Mouse (Mus musculus): Measurements from ENCODE around the gene Lbx2.

Gene Lbx2

GRCm38 (mm10) chr6:83071220-83071619 is 14.9 kb upstream of the Lbx2 start:
- DNase-seq, result no peak

DNA sequence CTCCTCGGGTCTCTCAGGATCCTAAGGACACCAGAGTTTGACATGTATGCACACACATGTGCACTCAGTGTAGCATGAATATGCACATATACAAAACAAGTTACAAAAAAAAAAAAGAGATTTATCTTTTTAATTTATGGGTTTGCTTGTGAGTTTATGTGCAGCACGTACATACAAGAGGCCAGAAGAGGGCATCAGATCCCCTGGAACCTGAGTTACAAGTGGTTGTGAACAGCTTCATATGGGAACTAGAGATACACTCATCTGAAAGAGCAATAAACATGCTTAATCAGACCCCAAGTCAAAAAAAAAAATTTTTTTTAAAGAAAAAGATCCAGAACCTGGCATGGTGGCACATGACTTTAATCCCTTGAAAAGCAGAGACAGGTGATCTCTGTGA is 11.2 kb upstream of the Lbx2 start:
- DNase-seq, result no peak

- DNase-seq, result peak in 1 of 2 experiments; percentile 39
These were observed 8.4 kb upstream of the Lbx2 start, which contains the start of gene Pcgf1 for GRCm38 (mm10) chr6:83077630-83078323. Pcgf1 (plus strand) TSS chr6:83077869.

GRCm38 (mm10) chr6:83078324-83078858 is 7.8 kb upstream of the Lbx2 start:
- DNase-seq, result peak; percentile 99 to 100

GRCm38 (mm10) chr6:83080210-83080609 is 6.0 kb upstream of the Lbx2 start:
- no peak for DNase-seq

DNA sequence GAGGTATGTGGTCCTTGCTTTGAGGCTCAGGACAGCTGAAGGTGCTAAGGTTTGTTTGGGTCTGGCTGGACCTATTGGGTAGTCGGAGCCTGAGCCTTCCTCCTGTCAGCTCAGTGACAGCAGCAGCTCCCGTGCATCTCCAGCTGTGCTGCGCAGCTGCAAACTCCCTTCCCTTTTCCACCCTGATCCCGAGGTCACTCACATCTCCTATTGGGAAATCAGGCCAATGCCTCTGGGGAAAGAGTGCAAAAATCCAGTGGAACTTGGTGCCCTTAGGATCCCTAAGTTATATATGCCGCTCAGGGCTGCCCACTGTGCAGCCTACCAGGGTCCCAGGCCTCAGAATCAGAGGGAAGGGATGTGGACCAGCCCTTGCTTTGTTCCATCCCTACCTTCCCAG is 2.7 kb upstream of the Lbx2 start:
- no peak for DNase-seq

GRCm38 (mm10) chr6:83084477-83084876 is 1.7 kb upstream of the Lbx2 start:
- DNase-seq, result no peak

DNA sequence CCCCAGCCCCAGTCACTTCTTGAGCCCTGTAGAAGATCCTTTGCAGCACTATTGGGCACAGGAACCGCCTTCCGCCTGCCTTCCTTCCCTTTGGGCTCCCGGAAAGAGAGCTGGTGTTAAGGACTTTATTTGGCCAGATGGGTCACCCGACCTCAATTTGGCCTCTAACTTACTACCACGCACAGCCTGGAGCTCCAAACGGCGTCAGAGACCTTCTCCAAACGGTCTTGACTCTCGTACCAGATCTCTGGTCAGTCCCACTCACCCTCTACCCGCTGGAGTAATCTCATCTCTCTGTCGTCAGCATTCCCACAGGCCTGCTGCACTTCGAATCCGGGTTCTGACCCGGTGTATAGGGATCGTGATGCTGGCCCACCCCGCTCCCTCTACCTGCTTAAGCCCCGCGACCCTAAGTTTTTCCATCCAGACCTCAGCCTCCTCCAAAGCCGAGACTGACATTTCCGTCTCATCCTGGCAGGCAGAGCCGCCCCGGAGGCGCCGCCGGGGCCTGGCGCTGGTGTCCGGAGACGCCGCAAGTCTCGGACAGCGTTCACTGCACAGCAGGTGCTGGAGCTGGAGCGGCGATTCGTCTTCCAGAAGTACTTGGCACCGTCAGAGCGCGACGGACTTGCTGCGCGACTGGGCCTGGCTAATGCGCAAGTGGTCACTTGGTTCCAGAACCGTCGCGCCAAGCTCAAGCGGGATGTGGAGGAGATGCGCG is 1.2 kb downstream of the Lbx2 start:
- DNase-seq, result peak in 1 of 2 experiments; percentile 34

DNA sequence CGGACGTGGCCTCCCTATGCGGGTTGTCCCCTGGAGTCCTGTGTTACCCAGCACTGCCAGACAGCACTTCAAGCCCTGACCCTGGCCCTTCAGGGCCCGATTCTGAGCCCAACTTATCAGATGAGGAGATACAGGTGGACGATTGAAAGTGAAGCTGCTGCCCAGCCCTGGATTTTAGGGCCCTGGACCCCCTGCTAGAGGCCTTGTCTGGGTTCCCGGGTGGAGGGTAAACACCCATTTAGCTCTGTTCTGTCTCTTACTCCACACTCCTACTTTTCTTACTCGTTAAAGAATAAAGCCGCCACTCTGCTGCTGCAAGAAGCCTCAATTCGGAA is 1.7 kb downstream of the Lbx2 start:
- DNase-seq, result no peak

DNA sequence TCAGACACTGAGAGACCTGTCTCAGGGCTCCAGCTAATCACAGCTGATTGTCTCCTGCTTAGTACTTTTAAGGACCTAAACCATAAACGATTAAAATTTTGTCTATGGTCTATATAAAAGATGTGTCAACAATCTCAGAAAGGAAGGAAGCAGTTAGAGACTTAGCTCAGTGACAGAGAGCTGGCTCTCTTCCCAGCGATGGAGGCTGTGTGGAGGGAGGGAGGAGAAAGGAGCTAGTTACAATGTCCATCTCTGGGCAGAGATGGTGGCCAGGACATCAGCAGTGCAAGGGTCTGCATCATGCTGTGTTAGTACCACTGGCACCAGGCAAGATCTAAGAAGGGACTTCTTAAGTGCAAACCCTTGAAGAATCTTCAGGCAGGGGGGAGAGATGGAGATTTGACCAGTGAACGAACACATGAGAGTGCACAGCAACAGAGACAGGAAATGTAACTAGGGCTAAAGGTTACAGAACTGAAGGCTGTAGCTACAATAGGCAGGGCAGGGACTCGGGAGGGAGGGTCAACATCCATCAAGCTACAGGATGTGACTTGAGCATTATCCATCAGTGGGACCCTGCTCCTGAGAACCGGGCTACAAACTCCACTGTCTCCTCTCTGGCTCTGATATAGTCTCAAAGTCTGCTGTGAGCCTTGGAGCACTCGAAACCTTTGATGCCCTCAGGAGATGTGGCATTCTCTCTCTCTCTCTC is 6.4 kb downstream of the Lbx2 start:
- no peak for DNase-seq

- no peak for DNase-seq
These were observed 9.8 kb downstream of the Lbx2 start for GRCm38 (mm10) chr6:83095968-83096367.

GRCm38 (mm10) chr6:83098411-83098810 is 12.2 kb downstream of the Lbx2 start:
- peak; percentile 77 to 85 for DNase-seq

- peak; percentile 94 to 95 for DNase-seq
These were observed 15.1 kb downstream of the Lbx2 start, which contains the start of the genes Ccdc142 and Gm42688 for GRCm38 (mm10) chr6:83101316-83101687. Ccdc142 (plus strand) TSS chr6:83101601. Gm42688 (plus strand) TSS chr6:83101617.

DNA sequence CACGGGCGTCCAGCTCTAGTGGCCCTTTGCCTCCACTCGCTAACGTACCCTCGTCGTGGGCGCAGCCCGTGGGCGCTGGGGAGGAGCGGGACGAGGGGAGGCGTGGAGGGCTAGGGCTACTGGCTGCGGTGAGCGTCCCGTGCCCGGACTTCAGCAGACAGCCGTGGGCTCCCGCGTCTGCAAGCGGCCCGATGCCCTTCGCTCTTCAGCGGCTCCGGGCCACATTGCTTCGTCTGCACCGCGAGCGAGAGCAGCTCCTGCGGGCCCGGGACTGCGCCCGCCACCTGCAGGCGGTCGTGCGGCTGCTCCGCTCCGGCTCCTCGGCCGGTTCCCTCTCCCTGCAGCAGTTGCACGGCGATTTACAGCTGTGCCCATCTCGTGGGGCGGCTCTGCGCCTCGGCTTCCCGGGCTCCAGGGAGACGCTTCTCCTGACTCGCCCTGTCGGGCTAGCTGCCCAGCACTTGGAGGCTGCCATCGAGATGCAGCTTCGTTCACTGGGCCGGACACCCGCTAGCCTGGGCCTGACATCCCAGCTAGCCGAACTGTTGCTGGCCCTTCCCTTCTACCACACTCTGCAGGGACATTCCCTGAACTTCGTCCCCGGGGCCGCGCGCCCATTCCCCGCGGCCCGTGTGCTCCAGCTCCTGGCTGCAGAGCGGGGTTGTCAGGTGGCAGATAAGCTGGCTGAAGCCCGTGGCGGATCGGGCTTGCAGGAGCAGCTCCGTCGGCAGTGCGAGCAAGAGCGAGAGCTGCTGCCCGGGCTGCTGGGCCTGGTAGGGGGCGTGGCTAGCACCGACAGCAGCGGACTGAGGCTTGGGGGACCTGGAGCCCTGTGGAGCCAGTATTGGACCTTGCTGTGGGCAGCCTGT is 15.8 kb downstream of the Lbx2 start:
- peak in 1 of 2 experiments; percentile 64 for DNase-seq

- no peak for DNase-seq
These were observed 17.0 kb downstream of the Lbx2 start for GRCm38 (mm10) chr6:83103130-83103650.

DNA sequence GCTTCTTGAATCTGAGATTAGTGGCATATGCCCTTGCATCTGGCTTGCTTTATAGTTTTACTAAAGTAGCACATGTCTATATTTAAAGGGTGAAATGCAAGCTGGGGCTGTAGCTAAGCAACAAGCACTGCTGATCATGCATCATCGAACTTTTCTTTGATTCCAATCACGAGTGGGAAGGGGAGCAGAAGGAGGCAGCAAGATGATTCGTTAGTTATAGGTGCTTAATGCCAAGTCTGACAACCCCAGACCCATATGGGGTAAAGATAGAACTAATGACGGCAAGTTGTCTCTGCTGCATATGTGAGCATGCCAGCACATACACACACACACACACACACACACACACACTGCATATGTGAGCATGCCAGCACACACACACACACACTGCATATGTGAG is 18.0 kb downstream of the Lbx2 start:
- DNase-seq, result no peak

DNA sequence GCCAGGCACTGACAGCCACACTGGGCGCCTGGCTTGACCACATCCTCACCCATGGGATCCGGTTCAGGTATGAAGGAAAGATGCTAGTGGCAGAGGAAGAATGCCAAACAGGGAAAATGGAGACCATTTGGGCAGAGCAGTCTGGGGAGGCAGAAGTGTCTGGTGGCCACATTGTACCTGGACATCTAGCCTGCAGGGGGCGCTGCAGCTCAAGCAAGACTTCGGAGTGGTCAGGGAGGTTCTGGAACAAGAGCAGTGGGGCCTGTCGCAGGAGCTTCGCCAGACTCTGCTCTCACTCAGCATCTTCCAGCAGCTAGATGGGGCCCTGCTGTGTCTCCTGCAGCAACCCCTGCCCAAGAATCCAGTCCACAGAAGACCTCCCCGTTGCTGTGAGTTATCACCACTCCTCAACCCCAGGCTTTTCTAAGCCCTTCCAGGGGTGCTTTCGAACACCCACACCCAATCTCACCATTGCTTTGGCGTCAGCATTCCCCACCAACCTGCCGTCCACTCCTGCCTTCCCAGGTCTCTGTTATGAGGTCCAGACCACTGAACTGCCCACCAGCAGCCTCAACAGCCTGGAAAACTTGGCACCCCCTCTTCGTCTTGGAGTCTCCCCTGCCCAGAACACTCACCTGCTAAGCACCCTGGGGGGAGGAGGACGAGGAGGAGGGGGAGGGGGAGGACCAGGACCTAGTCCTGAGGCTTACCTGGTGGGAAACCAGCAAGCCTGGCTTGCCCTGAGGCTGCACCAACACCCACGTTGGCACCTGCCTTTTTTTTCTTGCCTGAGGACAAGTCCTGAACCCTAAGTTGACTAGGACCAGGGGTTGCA is 21.6 kb downstream of the Lbx2 start:
- DNase-seq, result peak; percentile 74 to 82

DNA sequence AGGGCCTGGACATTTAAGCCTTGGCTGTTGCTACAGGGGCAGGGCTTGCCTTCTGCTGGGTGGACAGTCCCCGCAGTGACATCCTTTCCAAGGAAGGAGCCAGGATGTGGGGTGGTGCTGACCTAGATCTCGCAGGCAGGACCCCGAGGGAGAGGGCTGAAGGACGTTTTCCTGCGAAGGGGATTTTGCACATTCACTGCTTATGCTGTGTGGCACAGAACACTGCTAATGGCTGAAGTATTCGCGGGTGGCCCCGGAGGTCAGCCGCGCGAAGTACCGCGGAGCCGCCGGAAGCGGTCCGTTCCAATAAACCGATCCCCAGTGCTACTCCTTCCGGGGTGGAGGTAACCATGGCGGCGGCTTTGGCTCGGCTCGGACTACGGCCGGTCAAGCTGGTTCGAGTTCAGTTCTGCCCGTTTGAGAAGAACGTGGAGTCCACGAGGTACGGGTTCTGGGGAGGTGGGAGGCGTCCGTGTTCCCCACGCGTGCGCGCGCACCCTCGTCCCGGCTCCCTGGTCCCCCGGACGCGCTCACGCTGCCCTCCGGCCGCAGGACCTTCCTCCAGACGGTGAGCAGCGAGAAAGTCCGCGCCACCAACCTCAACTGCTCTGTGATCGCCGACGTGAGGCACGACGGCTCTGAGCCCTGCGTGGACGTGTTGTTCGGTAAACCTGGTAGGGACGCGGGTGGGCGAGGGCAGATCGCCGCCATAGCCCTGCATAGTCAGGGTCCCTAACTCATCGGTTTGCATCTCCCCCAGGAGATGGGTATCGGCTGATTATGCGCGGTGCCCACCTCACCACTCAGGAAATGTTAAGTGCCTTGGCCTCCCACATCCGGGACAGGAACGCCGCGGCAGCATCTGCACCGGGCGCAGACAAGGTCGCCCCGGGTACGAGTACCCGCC is 22.8 kb downstream of the Lbx2 start, which contains the start of gene Mrpl53:
Gene Mrpl53 (plus strand): TSS at position 279 of the 907 bp plus-strand sequence.
- DNase-seq, result peak; percentile 79 to 84

DNA sequence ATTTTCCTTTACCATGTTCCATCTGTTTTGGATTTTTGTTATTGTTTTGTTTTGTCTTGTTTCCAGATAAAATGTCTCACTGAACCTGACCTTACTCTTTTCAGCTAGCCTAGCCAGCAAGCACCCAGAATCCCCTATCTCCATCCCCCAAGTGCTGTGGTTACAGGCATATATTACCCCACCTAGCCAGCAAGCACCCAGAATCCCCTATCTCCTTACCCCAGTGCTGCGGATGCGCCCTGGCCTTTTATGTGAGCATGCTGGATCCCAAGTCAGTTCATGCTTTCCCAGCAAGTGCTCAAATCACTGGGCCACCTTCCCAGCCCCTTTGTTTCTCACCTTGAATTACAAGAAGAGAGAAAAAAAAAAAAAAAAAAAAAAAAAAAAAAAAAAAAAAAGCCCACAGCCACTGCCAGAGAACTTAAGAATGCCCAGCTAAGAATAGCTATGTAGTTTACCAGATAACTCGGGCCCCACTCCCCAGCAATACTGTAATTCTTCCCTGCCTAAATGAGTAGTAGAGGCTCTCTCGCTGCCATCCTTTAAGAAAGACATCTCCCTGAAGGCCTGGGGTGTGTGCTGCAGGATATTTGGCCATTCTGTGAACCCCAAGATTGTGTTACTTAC is 25.5 kb downstream of the Lbx2 start:
- no peak for DNase-seq
